Mouse (Mus musculus) liver, embryonic 14.5 days (tissue): Measurements from ENCODE around the gene H2-Eb2. TPM values are rescaled to one million over a fixed set of nuclear protein-coding genes. Genes with fewer than 3 reads are reported as not detected.

Experiments
- ATAC-seq: fragments of 200-750 bp; cut with Nextera tagmentation; 2 replicates; pipeline ENCODE4 v1.8.0; 2017; ENCODE audit warnings: moderate number of reproducible peaks, mild to moderate bottlenecking, moderate library complexity; ENCODE audit not compliant: insufficient read depth
- DNase-seq, 3 experiments: peaks; one replicate each; pipeline ENCODE4 v3.0.0-alpha.2; 2012 to 2013; ENCODE audit warnings: low read depth in 3 of 3, low spot score in 3 of 3
- H3K27ac ChIP-seq: fragments of 300-500 bp; sonication (generic); 2 replicates; pipeline ENCODE4 v1.5.1; 2014; ENCODE audit warnings: moderate library complexity, mild to moderate bottlenecking, control low read depth, inconsistent platforms
- H3K27me3 ChIP-seq: fragments of 300-500 bp; sonication (generic); 2 replicates; pipeline ENCODE4 v1.6.1; 2014; ENCODE audit warnings: mild to moderate bottlenecking, low read length, moderate library complexity; ENCODE audit not compliant: control insufficient read depth, insufficient read depth
- H3K36me3 ChIP-seq: fragments of 300-500 bp; sonication (generic); replicated peaks from 2 replicates; pipeline ENCODE4 v1.6.1; 2014; ENCODE audit warnings: low read depth; ENCODE audit not compliant: control insufficient read depth, insufficient read depth
- H3K4me1 ChIP-seq, 2 experiments: fragments of 200-500 bp in 1 of 2; fragments of 300-500 bp in 1 of 2; sonication (generic) in 1 of 2; replicated peaks; 2 replicates each; pipeline ENCODE4 v1.6.1; 2012 to 2014; ENCODE audit warnings: antibody characterized with exemption in 1 of 2, inconsistent platforms in 1 of 2, low read length in 1 of 2; ENCODE audit not compliant: control insufficient read depth in 2 of 2, insufficient read depth in 2 of 2
- H3K4me2 ChIP-seq: fragments of 300-500 bp; sonication (generic); 2 replicates; pipeline ENCODE4 v1.6.1; 2014; ENCODE audit warnings: low read depth, mild to moderate bottlenecking, control low read depth, moderate library complexity
- H3K4me3 ChIP-seq, 2 experiments: fragments of 200-500 bp in 1 of 2; fragments of 300-500 bp in 1 of 2; sonication (generic) in 1 of 2; 2 replicates each; pipeline ENCODE4 v1.5.1; 2012 to 2014; ENCODE audit warnings: low read depth in 2 of 2, low read length in 2 of 2, mild to moderate bottlenecking in 2 of 2, control low read depth in 1 of 2, inconsistent platforms in 1 of 2, moderate library complexity in 1 of 2; ENCODE audit not compliant: insufficient read depth in 1 of 2
- H3K9ac ChIP-seq: fragments of 300-500 bp; sonication (generic); replicated peaks from 2 replicates; pipeline ENCODE4 v1.6.1; 2014; ENCODE audit warnings: mild to moderate bottlenecking, control low read depth, moderate library complexity
- H3K9me3 ChIP-seq: fragments of 300-500 bp; sonication (generic); 2 replicates; pipeline ENCODE4 v1.6.1; 2016; ENCODE audit warnings: low read length, mixed read lengths; ENCODE audit not compliant: control insufficient read depth
- CTCF ChIP-seq: IDR thresholded peaks from 2 replicates; pipeline ENCODE4 v1.5.1; 2016; ENCODE audit warnings: antibody characterized with exemption, low read depth, control low read depth
- EP300 ChIP-seq: IDR thresholded peaks from 2 replicates; pipeline ENCODE4 v1.6.1; 2016; ENCODE audit warnings: antibody characterized with exemption, low read depth
- WGBS: fragments of 180-500 bp; shearing (Covaris S2); extraction: QIAGEN DNeasy Blood & Tissue Kit; methylation state at CpG from one replicate; pipeline ENCODE4 v1.1.7; 2014; ENCODE audit not compliant: insufficient replicate concordance; 5-methylcytosine and 5-hydroxymethylcytosine counted together
- polyA plus RNA-seq, 2 experiments: library from polyadenylated mRNA; depleted of rRNA in 1 of 2; stranded (reverse) in 1 of 2; unstranded in 1 of 2; fragments of >200 nt; fragmentation: Nextera tagmentation in 1 of 2; extraction: Ambion mirVana in 1 of 2; gene quantifications; 2 replicates each; pipeline versions ENCODE4 v1.2.1 to v1.2.3; 2012 to 2014

H2-Eb2 gene
- polyA plus RNA-seq, 2 experiments, result not detected

GRCm38 (mm10) chr17:34363676-34364310 is 38.3 kb downstream of the H2-Eb2 start:
- Histone ChIP-seq H3K9me3 (no peaks in the 10 kb centered on the region), H3K4me1 (no peaks in the 10 kb centered on the region; a peak in 1 of 4 replicates), H3K27ac (no peak overlapping the region), H3K4me2 (no peak overlapping the region), H3K27me3 (no peaks in the 10 kb centered on the region), H3K9ac (no peak overlapping the region), H3K36me3 (no peaks in the 10 kb centered on the region), H3K4me3 (no peak overlapping the region)
- 41% methylated on average over 3 of the region's 3 CpGs for WGBS
- ATAC-seq (no peak), DNase-seq (no peak)
- TF ChIP-seq CTCF (no peak), EP300 (no peak)

GRCm38 (mm10) chr17:34365031-34365430 is 39.6 kb downstream of the H2-Eb2 start:
- H3K9ac ChIP-seq, result no peak overlapping the region
- H3K36me3 ChIP-seq, result no peaks in the 10 kb centered on the region
- ATAC-seq (no peak), DNase-seq (no peak)
- TF ChIP-seq CTCF (no peak), EP300 (no peak)
- H3K4me3 ChIP-seq, result no peak overlapping the region
- H3K4me2 ChIP-seq, result no peak overlapping the region
- H3K27ac ChIP-seq, result no peak overlapping the region
- H3K4me1 ChIP-seq, result no peaks in the 10 kb centered on the region; a peak in 1 of 4 replicates
- H3K27me3 ChIP-seq, result no peaks in the 10 kb centered on the region
- H3K9me3 ChIP-seq, result no peaks in the 10 kb centered on the region
- WGBS, result 56% methylated on average over 10 of the region's 10 CpGs

- WGBS, result 47% methylated on average over 4 of the region's 4 CpGs
- Histone ChIP-seq H3K4me3 (no peak overlapping the region), H3K9me3 (no peaks in the 10 kb centered on the region), H3K27me3 (no peaks in the 10 kb centered on the region), H3K4me1 (no peaks in the 10 kb centered on the region; a peak in 1 of 4 replicates), H3K36me3 (no peaks in the 10 kb centered on the region), H3K4me2 (no peak overlapping the region), H3K27ac (no peak overlapping the region), H3K9ac (no peak overlapping the region)
- TF ChIP-seq CTCF, result no peak
- TF ChIP-seq EP300, result no peak
- ATAC-seq, result no peak
- no peak for DNase-seq
Observed at GRCm38 (mm10) chr17:34370563-34370962, 45.1 kb downstream of the H2-Eb2 start.

- 53% methylated on average over 6 of the region's 6 CpGs for WGBS
- Histone ChIP-seq H3K27ac (no peak overlapping the region), H3K9ac (no peak overlapping the region), H3K9me3 (no peaks in the 10 kb centered on the region), H3K4me1 (no peaks in the 10 kb centered on the region; a peak in 1 of 4 replicates), H3K4me3 (no peak overlapping the region), H3K27me3 (no peaks in the 10 kb centered on the region), H3K36me3 (no peaks in the 10 kb centered on the region), H3K4me2 (no peak overlapping the region)
- DNase-seq (no peak), ATAC-seq (no peak)
- TF ChIP-seq EP300, result no peak
Observed at GRCm38 (mm10) chr17:34373055-34373709, 47.7 kb downstream of the H2-Eb2 start.

GRCm38 (mm10) chr17:34376847-34377246 is 51.4 kb downstream of the H2-Eb2 start, which contains the start of gene Btnl1:
Gene Btnl1 (plus strand): TSS chr17:34377132.
- no peak within 1 kb of the TSS for H3K4me2 ChIP-seq
- no peaks in the 10 kb centered on the region for H3K36me3 ChIP-seq
- H3K27me3 ChIP-seq, result no peaks in the 10 kb centered on the region
- H3K27ac ChIP-seq, result no peak within 1 kb of the TSS
- H3K4me3 ChIP-seq, result no peak within 1 kb of the TSS
- H3K9ac ChIP-seq, result no peak within 1 kb of the TSS
- 53% methylated on average over 2 of the region's 2 CpGs for WGBS
- no peaks in the 10 kb centered on the region for H3K4me1 ChIP-seq
- TF ChIP-seq EP300, result no peak
- TF ChIP-seq CTCF, result no peak
- no peaks in the 10 kb centered on the region for H3K9me3 ChIP-seq
- DNase-seq, result no peak
- no peak for ATAC-seq
